Mouse (Mus musculus): ENCODE data around the gene Ccin.

Gene Ccin

GRCm38 (mm10) chr4:44013391-44014070, 30.2 kb downstream of the Ccin start:
- no peak for DNase-seq (ENCODE audit: low spot score in 2 of 2)

- DNase-seq (ENCODE audit: low spot score in 2 of 2) = no peak
Observed at GRCm38 (mm10) chr4:44016071-44016470, 32.8 kb downstream of the Ccin start.

- DNase-seq (ENCODE audit: low spot score in 2 of 2) = no peak
Observed at GRCm38 (mm10) chr4:44016791-44017190, 33.5 kb downstream of the Ccin start.

- no peak for DNase-seq (ENCODE audit: low spot score in 2 of 2)
Observed at GRCm38 (mm10) chr4:44022323-44022722, 39.0 kb downstream of the Ccin start.

- no peak for DNase-seq (ENCODE audit: low spot score in 2 of 2)
Observed at GRCm38 (mm10) chr4:44022766-44023165, 39.5 kb downstream of the Ccin start.

- no peak for DNase-seq (ENCODE audit: low spot score in 2 of 2)
Observed at GRCm38 (mm10) chr4:44023681-44024080, 40.4 kb downstream of the Ccin start.

GRCm38 (mm10) chr4:44024241-44024640, 41.0 kb downstream of the Ccin start:
- no peak for DNase-seq (ENCODE audit: low spot score in 2 of 2)

GRCm38 (mm10) chr4:44025570-44025969, 42.3 kb downstream of the Ccin start:
- no peak for DNase-seq (ENCODE audit: low spot score in 2 of 2)

GRCm38 (mm10) chr4:44028303-44029135, 45.2 kb downstream of the Ccin start:
- peak in 1 of 2 experiments; percentile 44 for DNase-seq (ENCODE audit: low spot score in 2 of 2)

- DNase-seq (ENCODE audit: low spot score in 2 of 2) = no peak
Observed at GRCm38 (mm10) chr4:44029661-44030066, 46.4 kb downstream of the Ccin start.

GRCm38 (mm10) chr4:44031521-44031920, 48.2 kb downstream of the Ccin start:
- DNase-seq (ENCODE audit: low spot score in 2 of 2) = no peak
